Mouse (Mus musculus): ENCODE measurements around the gene Hspa1l. TPM values are rescaled to one million over a fixed set of nuclear protein-coding genes. Genes with fewer than 3 reads are reported as not detected.
"Not testable (repeated sequence)": the region's sequence is repeated elsewhere in the genome, so short reads cannot be mapped to it uniquely, and the experiment has no call there.

Gene Hspa1l
- polyA plus RNA-seq (2017; shearing (Covaris generic)), result not detected

- peak; percentile 96 for ATAC-seq
Measured at GRCm38 (mm10) chr17:34972069-34972749, at the start of gene Hspa1l, which contains the start of gene Hspa1a. Gene Hspa1l, plus strand, starts transcription at chr17:34972703. Gene Hspa1a, minus strand, starts transcription at chr17:34972156.

GRCm38 (mm10) chr17:34922939-34923338, 49.6 kb upstream of the Hspa1l start:
- ATAC-seq, result no peak

- no peak for ATAC-seq
Measured at GRCm38 (mm10) chr17:34924258-34924657, 48.2 kb upstream of the Hspa1l start.

GRCm38 (mm10) chr17:34927306-34928019, 45.0 kb upstream of the Hspa1l start:
- ATAC-seq, result no peak

GRCm38 (mm10) chr17:34928841-34929240, 43.7 kb upstream of the Hspa1l start:
- ATAC-seq, result no peak

DNA sequence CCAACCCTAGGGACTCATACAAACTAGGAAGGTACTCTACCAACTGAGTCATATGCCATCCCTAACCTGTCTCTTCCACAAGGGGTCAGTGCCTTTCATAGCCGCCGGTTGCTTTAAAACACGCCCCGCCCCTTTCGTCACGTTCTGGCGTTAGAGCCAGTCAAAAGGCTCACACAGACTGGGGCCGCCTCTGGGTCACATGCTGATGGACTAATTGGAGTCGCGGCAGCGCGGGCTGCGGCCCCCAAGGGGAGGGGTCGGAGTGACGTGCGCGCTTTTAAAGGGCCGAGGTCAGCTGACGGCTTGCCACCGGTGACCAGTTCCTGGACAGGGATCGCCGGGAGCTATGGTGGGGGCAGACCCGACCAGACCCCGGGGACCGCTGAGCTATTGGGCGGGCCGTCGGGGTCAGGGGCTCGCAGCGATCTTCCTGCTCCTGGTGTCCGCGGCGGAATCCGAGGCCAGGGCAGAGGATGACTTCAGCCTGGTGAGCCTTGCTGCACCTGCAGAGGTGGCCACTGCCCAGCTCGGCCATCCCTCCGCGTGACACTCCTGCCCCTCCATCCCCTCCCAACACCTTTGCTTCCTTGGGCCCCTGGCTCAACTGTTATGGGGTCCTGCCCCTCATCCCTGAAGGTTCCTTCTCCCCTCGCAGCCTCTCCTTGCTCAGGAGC, 41.3 kb upstream of the Hspa1l start, which contains the start of gene Neu1:
Gene Neu1, plus strand, starts transcription at position 193 of the 674 bp plus-strand sequence.
- ATAC-seq, result peak; percentile 99

- peak; percentile 34 for ATAC-seq
Measured at GRCm38 (mm10) chr17:34931735-34932098, 40.8 kb upstream of the Hspa1l start.

DNA sequence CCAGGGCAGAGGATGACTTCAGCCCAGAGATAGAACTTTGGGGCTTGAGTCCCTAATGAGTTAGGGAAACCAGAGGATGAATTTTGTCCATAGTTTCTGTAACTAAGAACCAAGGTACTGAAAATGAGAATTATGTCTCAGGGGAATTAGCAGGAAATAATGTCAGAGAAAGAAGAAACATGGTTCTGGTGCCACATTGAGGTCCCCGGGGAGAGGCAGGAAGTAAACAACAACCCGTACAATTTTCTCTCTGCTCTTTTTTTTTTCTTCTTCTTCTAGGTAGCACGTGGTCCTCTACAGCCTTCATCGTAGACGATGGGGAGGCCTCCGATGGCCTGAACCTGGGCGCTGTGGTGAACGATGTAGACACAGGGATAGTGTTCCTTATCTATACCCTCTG, 40.2 kb upstream of the Hspa1l start:
- ATAC-seq, result no peak

- no peak for ATAC-seq
Measured at GRCm38 (mm10) chr17:34934031-34934430, 38.5 kb upstream of the Hspa1l start.

GRCm38 (mm10) chr17:34934830-34935229, 37.7 kb upstream of the Hspa1l start:
- no peak for ATAC-seq

DNA sequence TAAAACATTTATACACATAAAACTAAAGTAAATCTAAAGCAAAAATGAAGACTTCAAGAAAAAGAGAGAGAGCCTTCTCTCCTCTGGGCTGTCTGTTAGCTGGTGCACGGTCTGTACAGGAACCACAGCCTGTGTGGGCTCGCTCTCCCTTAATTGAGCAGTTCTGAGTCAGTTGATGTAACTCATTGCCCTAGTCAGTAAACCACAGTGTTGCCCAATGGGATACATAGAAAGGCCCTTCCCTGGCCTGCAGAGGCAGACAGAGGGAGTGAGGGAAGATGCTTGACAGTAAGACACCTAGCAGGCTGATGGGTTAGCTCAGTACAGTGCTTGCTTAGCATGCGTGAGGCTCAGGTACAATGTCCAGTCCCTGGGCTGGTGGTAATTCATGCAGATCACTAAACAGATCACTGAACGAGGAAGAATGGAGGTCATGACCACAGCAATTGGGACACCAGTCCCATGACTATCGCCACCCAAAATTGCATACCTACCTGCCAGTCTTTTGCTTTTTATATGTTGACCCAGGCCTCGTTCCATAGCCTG, 34.5 kb upstream of the Hspa1l start:
- ATAC-seq, result no peak

DNA sequence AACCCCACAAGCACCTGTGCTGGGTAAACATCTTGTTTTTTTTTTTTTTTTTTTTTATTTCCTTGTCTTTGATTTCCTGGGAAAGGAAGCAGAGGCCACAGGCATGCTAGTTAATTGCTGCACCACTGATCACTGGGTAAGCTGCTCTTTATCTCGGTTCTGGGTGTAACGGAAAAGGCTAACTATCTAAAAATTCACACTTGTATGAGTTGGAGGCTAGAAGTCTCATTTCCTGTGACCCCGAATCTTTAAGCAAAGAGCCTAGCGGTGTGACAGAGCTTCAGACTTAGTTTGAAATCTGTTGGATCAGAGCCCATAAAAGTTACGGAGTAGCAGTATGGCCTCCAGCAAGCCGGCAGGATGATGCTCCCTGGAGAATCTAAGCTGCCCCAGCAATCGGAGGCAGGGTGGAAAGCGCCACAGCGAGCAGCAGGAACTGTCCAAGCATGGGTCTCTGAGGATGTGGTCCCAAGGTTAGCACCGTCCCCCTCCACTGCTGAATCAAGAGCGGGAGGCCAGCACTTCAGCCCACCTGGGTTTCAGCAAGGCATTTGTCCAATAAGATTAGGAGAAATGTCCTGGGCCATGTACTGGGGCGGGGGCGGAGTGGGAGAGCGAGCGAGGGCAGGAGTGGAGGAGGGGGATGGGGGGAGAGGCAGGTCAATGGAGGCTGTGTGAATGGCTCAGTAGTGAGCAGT, 31.0 kb upstream of the Hspa1l start:
- no peak for ATAC-seq

DNA sequence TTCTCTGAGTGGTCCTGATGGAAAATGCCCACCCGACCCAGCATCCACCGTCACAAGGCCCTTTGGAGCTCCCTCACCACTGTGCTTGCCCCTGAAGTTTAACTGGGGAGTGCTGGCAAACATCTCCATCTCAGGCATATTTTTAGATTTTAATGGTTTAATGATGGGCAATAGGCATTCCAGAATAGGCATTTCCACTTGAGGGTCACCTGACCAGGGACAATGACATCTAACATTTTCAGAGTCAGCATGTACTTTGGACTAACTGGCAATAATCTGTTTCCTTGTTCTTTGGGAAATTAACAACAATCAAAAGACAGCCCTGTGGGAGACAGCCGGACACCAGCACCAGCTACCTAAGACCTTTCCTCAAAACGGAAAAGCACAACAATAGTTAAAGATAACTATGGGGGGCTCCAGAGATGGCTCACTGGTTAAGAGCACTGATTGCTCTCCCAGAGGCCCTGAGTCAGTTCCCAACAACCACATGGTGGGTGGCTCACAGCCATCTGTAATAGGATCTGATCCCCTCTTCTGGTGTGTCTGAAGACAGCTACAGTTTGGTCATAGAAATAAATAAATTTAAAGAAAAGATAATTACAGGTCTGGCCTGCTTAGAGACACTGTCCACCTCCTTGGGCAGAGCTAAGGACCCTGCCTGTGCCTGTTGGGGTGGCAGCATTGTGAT, 29.2 kb upstream of the Hspa1l start:
- ATAC-seq, result no peak

DNA sequence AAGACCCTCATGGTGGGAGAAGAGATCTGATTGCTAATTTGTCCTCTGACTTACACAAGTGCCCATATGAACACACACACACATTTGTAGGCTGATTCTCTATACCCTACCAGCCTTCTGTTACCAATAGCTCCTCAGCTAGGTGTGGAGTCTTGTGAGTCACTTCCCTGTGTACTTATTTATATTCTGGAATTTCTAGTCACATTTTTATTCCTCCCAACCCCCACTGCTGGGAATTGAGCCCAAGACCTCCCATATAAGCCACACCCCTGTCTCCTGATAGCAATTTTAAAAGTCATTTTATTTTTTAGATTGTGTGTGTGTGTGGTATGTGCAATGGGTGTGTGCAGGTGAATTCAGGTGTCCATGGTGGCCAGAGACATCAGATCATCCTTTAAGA, 28.1 kb upstream of the Hspa1l start:
- no peak for ATAC-seq

GRCm38 (mm10) chr17:34946486-34947140, 25.9 kb upstream of the Hspa1l start:
- ATAC-seq, result no peak

DNA sequence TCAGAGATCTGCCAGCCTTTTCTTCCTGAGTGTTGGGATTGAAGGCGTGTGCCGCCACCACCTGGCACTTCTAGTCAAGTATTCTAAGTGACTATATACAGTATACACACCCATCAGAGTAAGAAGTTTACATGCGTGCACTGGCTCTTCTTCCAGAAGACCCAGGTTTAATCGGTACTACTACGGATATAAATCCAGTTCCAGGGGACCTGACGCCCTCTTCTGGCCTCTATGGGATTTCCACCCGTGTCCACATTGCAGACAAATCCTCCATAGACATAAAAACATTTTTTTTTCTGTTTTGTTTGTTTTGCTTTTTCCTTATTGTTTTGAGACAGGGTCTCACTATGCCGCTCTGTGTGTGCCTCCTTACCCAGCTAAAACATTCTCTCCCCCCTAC, 24.9 kb upstream of the Hspa1l start:
- ATAC-seq, result no peak

- ATAC-seq, result not testable (repeated sequence)
Measured at GRCm38 (mm10) chr17:34948721-34949552, 23.6 kb upstream of the Hspa1l start.

GRCm38 (mm10) chr17:34949553-34949969, 22.9 kb upstream of the Hspa1l start:
- ATAC-seq, result no peak

DNA sequence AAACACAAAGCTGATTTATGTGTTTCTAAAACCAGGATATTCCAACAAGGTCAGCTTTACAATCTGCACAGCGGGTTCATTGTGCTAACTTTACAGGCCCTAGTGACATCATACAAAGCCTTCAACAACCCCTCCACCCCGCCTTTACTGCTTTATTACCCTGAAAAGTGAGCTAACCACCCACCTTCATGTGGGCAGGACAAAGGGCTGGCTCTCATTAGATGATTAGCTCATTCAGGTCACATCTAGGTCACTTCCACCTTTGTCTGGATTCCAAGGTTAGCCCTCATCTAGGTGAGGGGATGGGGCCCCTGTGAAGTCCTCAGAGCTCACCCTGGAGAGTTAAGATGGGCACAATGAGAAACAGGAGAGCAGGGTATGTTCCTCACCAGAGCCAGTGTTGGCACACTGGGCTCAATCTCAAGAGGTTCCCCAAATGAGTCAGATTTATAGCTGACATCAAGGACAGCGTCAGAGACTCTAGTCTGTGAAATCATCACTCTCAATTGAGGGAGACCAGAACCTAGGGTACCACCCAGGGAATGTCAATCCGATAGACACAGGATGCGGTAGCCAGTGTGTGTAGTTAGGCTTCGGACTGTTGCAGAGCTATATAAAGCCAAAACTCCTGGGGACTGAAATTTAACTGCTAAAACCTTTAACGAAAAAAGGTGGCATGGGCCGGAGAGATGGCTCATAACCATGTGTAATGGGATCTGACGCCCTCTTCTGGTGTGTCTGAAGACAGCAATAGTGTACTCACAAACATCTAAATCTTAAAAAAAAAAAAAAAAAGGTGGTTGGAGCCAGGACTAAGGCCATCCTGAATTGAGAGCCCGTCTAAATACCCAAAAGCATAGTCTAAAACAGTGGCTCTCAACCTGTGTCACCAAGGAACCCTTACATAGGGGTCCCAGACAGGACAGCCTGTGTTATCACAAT, 21.7 kb upstream of the Hspa1l start:
- no peak for ATAC-seq

Data from inflammation-experienced regulatory T-cells, adult 6 months (primary cell).